Mouse (Mus musculus) neural tube, embryonic 15.5 days (tissue): Measurements from ENCODE around the gene Wdr64. TPM values are rescaled to one million over a fixed set of nuclear protein-coding genes. Genes with fewer than 3 reads are reported as not detected.

ENCODE experiments used
- ATAC-seq: fragments of 200-750 bp; cut with Nextera tagmentation; 2 replicates; pipeline ENCODE4 v1.8.0; 2017; ENCODE audit warnings: mild to moderate bottlenecking, moderate TSS enrichment, moderate library complexity; ENCODE audit not compliant: low FRiP score
- H3K27ac ChIP-seq: fragments of 300-500 bp; sonication (generic); replicated peaks from 2 replicates; pipeline ENCODE4 v1.5.1; 2015; ENCODE audit warnings: mild to moderate bottlenecking, inconsistent platforms
- H3K27me3 ChIP-seq: fragments of 300-500 bp; sonication (generic); replicated peaks from 2 replicates; pipeline ENCODE4 v1.6.1; 2015; ENCODE audit warnings: inconsistent platforms
- H3K36me3 ChIP-seq: fragments of 300-500 bp; sonication (generic); 2 replicates; pipeline ENCODE4 v1.6.1; 2015; ENCODE audit warnings: inconsistent platforms
- H3K4me1 ChIP-seq: fragments of 300-500 bp; sonication (generic); 2 replicates; pipeline ENCODE4 v1.6.1; 2015; ENCODE audit warnings: inconsistent platforms
- H3K4me2 ChIP-seq: fragments of 300-500 bp; sonication (generic); 2 replicates; pipeline ENCODE4 v1.6.1; 2015; ENCODE audit warnings: inconsistent platforms, mild to moderate bottlenecking, moderate library complexity
- H3K4me3 ChIP-seq: fragments of 300-500 bp; sonication (generic); replicated peaks from 2 replicates; pipeline ENCODE4 v1.5.1; 2015; ENCODE audit warnings: mild to moderate bottlenecking, inconsistent platforms
- H3K9ac ChIP-seq: fragments of 300-500 bp; sonication (generic); replicated peaks from 2 replicates; pipeline ENCODE4 v1.6.1; 2015; ENCODE audit warnings: mild to moderate bottlenecking, inconsistent platforms
- H3K9me3 ChIP-seq: fragments of 300-500 bp; sonication (generic); replicated peaks from 2 replicates; pipeline ENCODE4 v1.6.1; 2016; ENCODE audit warnings: inconsistent platforms
- WGBS: fragments of 180-500 bp; shearing (Covaris S2); methylation state at CpG from one replicate; pipeline ENCODE4 v1.1.7; 2015; ENCODE audit warnings: mixed read lengths; 5-methylcytosine and 5-hydroxymethylcytosine counted together
- polyA plus RNA-seq: library from polyadenylated mRNA; unstranded; fragments of >200 nt; fragmentation: Nextera tagmentation; extraction: Ambion mirVana; gene quantifications from 2 replicates; pipeline ENCODE4 v1.2.1, GENCODE M21; 2015

The Wdr64 gene
- polyA plus RNA-seq, 1 experiment from 2014 or later = not detected

DNA sequence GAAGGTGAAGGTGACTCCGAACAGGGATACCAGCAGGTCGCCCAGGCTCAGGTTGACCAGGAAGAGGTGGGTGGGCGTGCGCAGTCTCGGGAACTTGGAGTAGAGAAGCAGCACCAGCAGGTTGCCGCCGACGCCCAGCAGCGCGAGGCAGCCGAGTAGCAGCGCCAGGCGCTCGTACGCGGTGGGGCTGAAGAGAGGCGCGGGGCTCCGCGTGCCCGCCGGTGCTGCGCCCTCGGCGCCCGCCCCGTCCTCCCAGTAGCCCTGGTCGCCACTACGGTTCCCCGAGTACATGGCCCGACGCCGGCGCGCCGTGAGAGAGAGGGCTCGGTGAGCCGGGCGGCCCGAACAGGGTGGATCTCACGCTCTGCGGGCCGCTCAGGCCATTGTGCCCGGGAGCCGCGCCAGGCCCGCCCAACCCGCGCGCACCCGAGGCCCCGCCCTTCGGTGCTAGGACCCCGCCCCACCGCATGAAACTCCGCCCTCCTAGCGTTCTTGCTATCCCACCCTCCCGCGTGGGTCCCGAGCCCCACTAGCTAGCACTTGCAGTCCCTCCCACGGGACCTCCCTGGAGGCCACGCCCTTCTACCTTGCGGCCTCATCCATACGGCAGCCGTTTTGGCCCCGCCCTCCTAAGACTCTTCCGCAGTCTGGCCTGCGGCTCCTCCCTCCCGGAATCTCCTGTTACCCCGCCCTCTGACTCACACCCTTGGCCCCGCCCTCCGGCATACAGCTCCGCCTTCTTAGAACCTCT is 6.0 kb upstream of the Wdr64 start, which contains the start of the genes Opn3 and Chml:
TSS of gene Opn3 (minus strand) at position 531 of the 751 bp plus-strand sequence.
TSS of gene Chml (minus strand) at position 656 of the 751 bp plus-strand sequence.
- Histone ChIP-seq H3K36me3 (peaks cover 8% of the 10 kb centered on the region), H3K4me1 (peaks cover 22% of the 10 kb centered on the region), H3K9me3 (no peaks in the 10 kb centered on the region), H3K4me2 (peak within 1 kb of the TSS; percentile 93), H3K4me3 (peak within 1 kb of the TSS; percentile 75), H3K27me3 (no peaks in the 10 kb centered on the region), H3K9ac (peak within 1 kb of the TSS; percentile 63), H3K27ac (peak within 1 kb of the TSS; percentile 90)
- peak; percentile 97 for ATAC-seq
- WGBS = under 1% methylated on average over 49 of the region's 73 CpGs

DNA sequence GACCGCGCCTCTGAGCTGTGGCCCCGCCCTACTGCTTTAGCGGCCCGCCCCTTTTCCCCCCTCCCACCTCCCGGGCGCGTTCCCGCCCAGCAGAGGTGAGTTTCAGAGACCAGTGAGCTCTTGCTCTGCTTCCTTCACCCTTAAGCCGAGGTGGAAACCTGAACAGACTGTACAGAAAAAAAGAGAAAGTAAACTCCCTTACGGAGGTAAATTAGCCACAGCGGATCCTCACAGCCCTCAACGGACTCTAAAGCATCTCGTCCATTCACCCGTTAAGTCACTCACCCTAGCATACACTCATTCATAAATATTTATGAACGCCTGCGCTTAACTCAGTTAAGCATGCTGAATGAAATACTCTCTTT is 5.4 kb upstream of the Wdr64 start:
- Histone ChIP-seq H3K9ac (0 out of 2 replicates have a peak overlapping the region, but pooled peaks have one; percentile 33), H3K4me2 (peak overlapping the region; percentile 93), H3K4me1 (peaks cover 22% of the 10 kb centered on the region), H3K9me3 (no peaks in the 10 kb centered on the region), H3K4me3 (peak overlapping the region; percentile 75), H3K27ac (peak overlapping the region; percentile 67), H3K27me3 (no peaks in the 10 kb centered on the region), H3K36me3 (peaks cover 2% of the 10 kb centered on the region)
- under 1% methylated on average over 17 of the region's 17 CpGs for WGBS
- no peak; the same call in 1 of the 2 replicates for ATAC-seq

DNA sequence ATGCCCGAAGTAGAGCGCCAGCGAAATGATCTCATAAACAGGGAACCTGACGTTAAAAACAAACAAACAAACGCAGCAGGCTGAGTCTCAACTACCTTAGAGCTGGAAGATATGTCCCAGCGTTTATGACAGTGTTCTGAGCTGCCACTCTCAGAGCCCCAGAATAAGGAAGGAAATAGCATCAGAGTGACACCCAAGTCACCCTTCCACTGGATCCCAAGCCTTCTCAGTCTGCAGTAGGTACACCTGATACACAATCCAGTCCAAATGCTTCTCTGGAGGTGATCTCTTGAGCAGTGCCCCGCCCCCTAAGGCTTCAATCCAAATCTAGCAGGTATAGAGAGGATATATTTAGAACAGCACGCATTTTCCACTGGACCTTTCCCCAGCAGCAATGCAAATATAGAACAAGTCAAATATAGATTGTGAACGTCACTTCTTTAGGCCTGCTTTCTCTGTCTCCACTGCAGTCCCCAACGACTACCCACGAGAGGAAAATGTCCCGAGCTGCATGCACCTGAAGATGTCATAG is 4.9 kb upstream of the Wdr64 start:
- Histone ChIP-seq H3K27me3 (no peaks in the 10 kb centered on the region), H3K4me1 (peaks cover 22% of the 10 kb centered on the region), H3K9me3 (no peaks in the 10 kb centered on the region), H3K9ac (no peak overlapping the region), H3K36me3 (no peaks in the 10 kb centered on the region), H3K27ac (peak overlapping the region; percentile 67; the same call in 1 of the 2 replicates), H3K4me3 (peak overlapping the region; percentile 75), H3K4me2 (peak overlapping the region; percentile 93)
- peak; percentile 1; the same call in 1 of the 2 replicates for ATAC-seq
- 45% methylated on average over 12 of the region's 12 CpGs for WGBS

DNA sequence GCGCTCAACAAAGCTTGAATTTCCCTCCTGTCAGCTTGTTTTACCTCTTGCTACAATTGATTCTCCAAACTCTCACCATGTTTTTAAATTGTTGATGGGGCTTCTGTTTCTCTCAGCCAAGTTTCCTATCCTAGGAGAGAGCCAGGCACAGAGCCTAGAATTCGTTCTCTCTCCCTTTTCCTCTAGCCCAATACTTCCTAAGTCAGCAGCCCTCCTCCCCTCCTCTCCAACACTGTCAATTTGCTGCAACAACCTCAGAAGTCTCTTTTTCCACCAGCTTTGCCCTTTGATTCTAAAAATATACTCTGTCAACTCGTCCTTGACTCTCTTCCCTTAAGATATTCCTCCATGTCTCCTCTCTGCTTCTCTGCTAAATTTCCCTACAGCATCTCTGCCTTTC is 982 bp downstream of the Wdr64 start:
- Histone ChIP-seq H3K4me3 (no peak overlapping the region), H3K9ac (no peak overlapping the region), H3K4me2 (no peak overlapping the region), H3K27me3 (no peaks in the 10 kb centered on the region), H3K27ac (no peak overlapping the region), H3K4me1 (no peaks in the 10 kb centered on the region), H3K36me3 (no peaks in the 10 kb centered on the region), H3K9me3 (no peaks in the 10 kb centered on the region)
- 66% methylated on average over 3 of the region's 3 CpGs for WGBS
- no peak for ATAC-seq

DNA sequence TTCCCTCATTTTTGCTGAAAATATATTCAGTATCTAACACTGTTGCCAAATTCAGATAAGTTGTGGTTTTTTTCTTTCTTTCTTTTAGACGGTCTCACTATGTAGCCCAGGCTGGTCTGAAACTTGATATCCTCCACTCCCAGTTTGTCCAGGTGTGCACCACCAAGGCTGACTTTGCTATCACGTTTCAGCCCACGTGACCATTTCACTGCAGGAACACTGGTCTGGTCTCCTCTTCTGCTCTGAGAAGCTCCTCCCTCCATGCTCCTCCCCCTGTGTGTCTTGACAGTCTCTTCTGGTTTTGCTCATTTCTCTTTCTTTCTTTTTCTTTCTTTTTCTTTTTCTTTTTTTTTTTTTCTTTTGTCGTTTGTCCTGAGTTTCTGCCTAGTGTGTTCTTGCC is 1.4 kb downstream of the Wdr64 start:
- 37% methylated on average over 4 of the region's 4 CpGs for WGBS
- Histone ChIP-seq H3K27me3 (no peaks in the 10 kb centered on the region), H3K36me3 (no peaks in the 10 kb centered on the region), H3K9ac (no peak overlapping the region), H3K4me3 (no peak overlapping the region), H3K27ac (no peak overlapping the region), H3K4me1 (no peaks in the 10 kb centered on the region), H3K4me2 (no peak overlapping the region), H3K9me3 (no peaks in the 10 kb centered on the region)
- ATAC-seq = no peak

DNA sequence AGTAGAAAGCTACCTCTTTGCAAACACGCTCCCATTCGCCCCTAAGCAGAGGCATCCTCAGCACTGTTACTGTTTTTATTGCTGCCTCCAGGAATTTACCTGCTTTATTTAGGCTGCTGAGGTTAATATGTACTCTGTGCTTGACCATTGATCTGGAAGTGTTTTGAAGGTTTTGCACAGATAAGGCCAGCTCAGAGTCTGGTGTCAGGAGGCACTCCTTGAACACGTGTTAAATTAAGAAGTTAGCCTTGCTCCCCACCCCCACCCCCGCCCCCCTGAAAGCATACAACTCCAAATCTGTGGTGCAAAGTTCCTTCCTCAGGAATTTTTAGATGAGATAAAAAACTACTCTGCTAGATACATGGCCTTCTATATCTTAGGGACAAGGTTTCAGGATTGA is 2.8 kb downstream of the Wdr64 start:
- no peak for ATAC-seq
- Histone ChIP-seq H3K27me3 (no peaks in the 10 kb centered on the region), H3K4me2 (no peak overlapping the region), H3K27ac (no peak overlapping the region), H3K9ac (no peak overlapping the region), H3K4me3 (no peak overlapping the region), H3K36me3 (no peaks in the 10 kb centered on the region), H3K9me3 (no peaks in the 10 kb centered on the region), H3K4me1 (no peaks in the 10 kb centered on the region)
- 81% methylated on average over 4 of the region's 4 CpGs for WGBS

DNA sequence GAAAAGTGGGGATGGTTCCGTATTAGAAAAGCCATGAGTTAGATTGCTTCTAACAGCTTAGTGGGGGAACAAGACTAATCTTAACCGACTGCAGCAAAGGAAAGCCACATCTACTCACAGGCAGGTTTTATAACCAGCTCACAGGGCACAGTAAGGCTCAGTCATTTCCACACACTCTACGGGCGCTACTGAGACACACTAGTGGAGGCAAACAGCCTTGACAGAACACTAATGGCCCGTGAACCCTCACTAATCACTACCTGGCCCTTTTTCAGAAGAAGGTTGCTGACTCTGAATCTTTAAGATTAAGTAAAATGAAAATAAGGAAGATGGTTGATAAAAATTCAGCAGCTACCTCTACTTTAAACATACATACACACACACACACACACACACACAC is 9.2 kb downstream of the Wdr64 start:
- no peak for ATAC-seq
- H3K9me3 ChIP-seq = no peaks in the 10 kb centered on the region
- H3K36me3 ChIP-seq = no peaks in the 10 kb centered on the region
- no peak overlapping the region for H3K4me2 ChIP-seq
- H3K4me1 ChIP-seq = no peaks in the 10 kb centered on the region
- no peak overlapping the region for H3K9ac ChIP-seq
- H3K4me3 ChIP-seq = no peak overlapping the region
- H3K27me3 ChIP-seq = no peaks in the 10 kb centered on the region
- no peak overlapping the region for H3K27ac ChIP-seq
- WGBS = 61% methylated on average over 5 of the region's 5 CpGs

DNA sequence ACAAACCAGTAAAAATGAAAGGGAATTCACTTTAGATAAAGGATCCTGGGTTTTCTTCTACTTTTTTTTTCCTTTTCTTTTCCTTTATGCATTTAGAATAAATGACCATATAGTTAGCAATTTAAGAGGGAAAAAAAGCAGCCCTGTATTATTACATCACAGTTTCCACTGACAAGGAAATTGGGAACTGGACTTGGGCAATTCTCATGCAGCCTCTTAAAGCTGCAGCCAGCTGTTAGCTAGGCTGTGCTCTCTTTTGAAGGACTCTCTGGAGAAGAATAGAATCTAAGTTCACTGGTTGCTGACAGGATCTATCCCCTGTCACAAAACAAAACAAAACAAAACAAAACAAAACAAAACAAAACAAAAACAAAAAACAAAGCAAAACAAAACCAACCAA is 9.6 kb downstream of the Wdr64 start:
- no peak for ATAC-seq
- H3K4me3 ChIP-seq = no peak overlapping the region
- H3K27me3 ChIP-seq = no peaks in the 10 kb centered on the region
- no peaks in the 10 kb centered on the region for H3K4me1 ChIP-seq
- H3K4me2 ChIP-seq = no peak overlapping the region
- H3K36me3 ChIP-seq = no peaks in the 10 kb centered on the region
- no peak overlapping the region for H3K27ac ChIP-seq
- H3K9me3 ChIP-seq = no peaks in the 10 kb centered on the region
- H3K9ac ChIP-seq = no peak overlapping the region

DNA sequence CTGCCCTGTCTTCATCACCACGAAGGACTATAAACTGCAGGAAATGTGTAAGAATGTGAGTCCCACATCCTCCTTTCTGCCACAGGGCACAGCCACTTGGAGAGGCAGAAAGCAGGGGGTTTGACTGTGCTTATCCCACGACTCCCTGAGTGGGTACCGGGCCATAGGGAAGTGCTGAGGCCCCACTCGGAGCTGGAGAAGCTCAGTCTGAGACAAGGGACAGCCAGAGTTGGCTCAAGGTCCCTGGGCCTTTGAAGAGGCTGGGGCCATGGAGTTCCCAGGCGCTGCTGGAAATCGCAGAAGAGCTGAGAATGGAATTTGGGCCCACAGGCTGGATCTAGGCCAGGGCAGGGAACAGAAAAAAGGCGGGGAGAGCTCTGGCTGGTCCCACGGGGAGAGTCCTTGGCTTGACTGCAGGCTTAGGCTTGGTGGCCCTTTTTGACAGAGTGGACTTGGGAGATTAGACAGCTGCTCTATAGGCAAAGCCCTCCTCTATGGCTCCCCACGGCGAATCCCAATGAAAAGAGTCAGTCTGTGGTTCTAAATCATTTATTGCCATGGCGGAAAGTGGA is 14.0 kb downstream of the Wdr64 start:
- H3K9ac ChIP-seq = no peak overlapping the region
- no peaks in the 10 kb centered on the region for H3K36me3 ChIP-seq
- no peak overlapping the region for H3K27ac ChIP-seq
- no peak overlapping the region for H3K4me2 ChIP-seq
- no peak overlapping the region for H3K4me3 ChIP-seq
- no peaks in the 10 kb centered on the region for H3K9me3 ChIP-seq
- no peaks in the 10 kb centered on the region for H3K4me1 ChIP-seq
- no peak for ATAC-seq
- no peaks in the 10 kb centered on the region for H3K27me3 ChIP-seq
- WGBS = 76% methylated on average over 11 of the region's 11 CpGs

DNA sequence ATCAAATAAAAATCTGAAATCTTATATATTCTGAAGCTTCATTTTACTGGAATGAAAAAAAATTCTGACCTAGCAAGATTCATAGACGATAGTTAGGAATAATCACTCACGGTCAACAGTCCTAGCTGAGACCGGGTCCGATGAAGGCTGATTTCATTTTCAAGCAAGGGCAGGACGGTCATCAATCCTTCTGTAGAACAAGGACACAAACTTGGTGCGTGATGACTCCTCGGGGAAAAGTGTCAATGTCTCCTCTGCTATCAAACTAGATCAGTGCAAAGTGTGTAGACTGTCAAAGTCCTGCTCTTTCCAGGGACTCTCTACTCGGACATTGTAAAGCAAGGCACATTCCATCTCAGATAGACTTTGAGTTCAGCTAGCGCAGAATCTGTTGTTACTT is 18.4 kb downstream of the Wdr64 start:
- Histone ChIP-seq H3K9ac (no peak overlapping the region), H3K4me3 (no peak overlapping the region), H3K36me3 (no peaks in the 10 kb centered on the region), H3K4me2 (no peak overlapping the region), H3K9me3 (no peaks in the 10 kb centered on the region), H3K4me1 (no peaks in the 10 kb centered on the region), H3K27me3 (no peaks in the 10 kb centered on the region), H3K27ac (no peak overlapping the region)
- WGBS = 93% methylated on average over 9 of the region's 9 CpGs
- ATAC-seq = no peak

DNA sequence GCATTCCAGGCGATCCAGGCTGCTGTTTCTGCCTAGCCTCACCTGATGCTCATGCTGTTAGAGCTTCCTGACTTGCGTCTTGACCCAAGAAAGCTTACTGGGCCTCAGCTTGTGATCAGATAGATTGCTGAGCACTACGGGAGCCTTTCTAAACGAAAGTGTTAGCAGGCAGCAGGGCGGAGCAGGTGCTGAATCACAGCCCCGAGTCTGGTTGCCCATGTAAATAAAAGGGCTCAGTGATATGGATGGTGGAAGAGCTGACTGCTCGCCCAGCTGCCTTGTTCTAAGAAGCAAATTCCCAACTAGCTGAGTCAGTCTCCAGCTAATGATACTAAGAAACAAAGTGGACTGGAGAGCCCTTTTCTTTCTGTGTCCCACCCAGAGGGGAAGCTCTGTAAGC is 27.4 kb downstream of the Wdr64 start:
- H3K27ac ChIP-seq = no peak overlapping the region
- H3K4me3 ChIP-seq = no peak overlapping the region
- no peaks in the 10 kb centered on the region for H3K36me3 ChIP-seq
- WGBS = 42% methylated on average over 7 of the region's 7 CpGs
- H3K9me3 ChIP-seq = no peaks in the 10 kb centered on the region
- no peak overlapping the region for H3K9ac ChIP-seq
- H3K4me1 ChIP-seq = no peaks in the 10 kb centered on the region
- H3K4me2 ChIP-seq = no peak overlapping the region
- no peaks in the 10 kb centered on the region for H3K27me3 ChIP-seq
- ATAC-seq = no peak
